Mouse (Mus musculus) urinary bladder, adult 18-20 months (tissue): ENCODE results near the gene Rhot1.
"Not testable (repeated sequence)": the region's sequence is repeated elsewhere in the genome, so short reads cannot be mapped to it uniquely, and the experiment has no call there.

ENCODE experiments used
- DNase-seq, 2 experiments: peaks; one replicate each; pipeline ENCODE4 v3.0.0; 2022; ENCODE audit warnings: low spot score in 2 of 2, mixed read lengths in 2 of 2

The Rhot1 gene

DNA sequence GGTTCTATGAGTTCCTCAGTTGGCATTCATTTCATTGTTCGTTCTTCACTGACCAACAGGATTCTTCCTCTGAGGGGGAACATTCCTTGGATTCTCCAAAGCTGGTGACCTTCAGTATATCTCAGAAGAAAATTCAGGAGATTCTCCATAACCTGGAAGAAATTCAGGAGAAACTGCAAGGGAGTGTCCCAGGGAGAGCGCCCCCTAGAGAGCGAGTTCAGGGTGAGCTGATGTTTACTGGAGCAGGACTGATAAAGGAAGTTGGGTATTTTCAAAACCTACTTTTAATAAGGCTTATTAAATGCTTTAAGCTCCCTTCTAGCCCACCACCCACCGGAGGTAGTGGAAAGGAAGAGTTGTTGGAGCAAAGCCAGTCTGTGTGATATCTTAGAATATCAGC, 15.0 kb upstream of the Rhot1 start:
- DNase-seq = no peak

DNA sequence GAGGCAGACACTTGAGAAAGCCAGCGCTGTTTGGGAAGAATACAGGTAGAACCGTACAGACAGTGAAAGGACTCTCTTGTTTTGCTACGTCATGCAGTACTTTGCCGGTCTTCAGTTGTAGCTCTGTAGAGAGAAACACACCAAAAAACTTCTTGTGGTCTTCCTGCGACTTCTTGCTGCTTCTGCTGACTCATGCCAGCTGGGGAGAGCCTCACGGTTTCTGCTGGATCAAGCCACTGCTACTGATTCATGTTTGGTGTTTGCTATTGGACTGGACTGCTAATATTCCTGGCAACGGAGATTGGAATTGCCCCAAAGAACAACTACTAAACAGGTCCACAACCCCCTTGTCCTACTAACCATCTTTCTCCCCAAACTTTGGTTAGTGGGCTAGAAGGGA, 12.5 kb upstream of the Rhot1 start:
- DNase-seq = no peak

DNA sequence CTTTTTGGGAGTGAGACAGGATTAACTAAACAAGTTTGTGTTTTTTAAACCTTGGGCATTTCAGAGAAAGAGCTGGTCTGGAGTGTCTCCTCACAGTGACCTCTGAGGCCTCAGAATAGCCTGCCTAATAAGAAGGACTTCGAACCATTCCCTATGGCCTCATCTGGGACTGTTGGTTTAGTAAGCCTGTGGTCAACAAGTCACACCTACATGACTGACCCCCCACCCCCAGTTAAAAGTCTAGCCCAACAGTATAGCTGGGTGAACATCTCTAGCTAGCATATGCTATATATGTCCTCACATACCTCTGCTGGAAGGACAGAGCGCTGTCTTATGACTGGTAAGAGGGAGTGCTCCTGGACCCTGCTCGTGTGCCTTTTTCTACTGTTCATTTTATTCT, 9.5 kb upstream of the Rhot1 start:
- no peak for DNase-seq

DNA sequence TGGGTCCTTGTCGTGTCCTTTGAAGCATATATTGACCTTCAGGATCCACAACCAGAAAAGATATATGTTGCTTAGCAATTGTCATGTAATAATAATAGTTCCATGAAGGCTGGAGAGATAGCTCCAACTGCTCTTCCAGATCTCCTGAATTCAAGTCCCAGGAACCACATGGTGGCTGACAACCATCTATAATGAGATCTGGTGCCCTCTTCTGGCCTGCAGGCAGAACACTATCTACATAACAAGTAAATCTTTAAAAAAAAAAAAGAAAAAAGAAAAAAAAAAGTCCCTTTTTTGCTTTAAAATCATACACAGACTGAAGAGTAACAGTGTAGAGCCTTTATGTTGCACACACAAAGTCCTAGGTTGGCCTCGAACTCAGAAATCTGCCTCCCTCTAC, 9.0 kb upstream of the Rhot1 start:
- DNase-seq = no peak

DNA sequence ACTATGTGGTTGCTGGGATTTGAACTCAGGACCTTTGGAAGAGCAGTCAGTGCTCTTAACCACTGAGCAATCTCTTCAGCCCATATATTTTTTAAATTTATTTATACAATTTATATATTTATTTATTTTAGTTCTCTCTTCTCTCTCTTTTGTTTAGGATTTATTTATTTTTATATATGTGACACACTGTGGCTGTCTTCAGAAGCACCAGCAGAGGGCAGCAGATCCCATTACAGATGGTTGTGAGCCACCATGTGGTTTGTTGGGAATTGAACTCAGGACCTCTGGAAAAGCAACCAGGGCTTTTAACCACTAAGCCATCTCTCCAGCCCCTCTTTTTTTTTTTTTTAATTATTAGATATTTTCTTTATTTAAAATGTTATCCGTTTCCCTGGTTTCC, 8.5 kb upstream of the Rhot1 start:
- DNase-seq = no peak

DNA sequence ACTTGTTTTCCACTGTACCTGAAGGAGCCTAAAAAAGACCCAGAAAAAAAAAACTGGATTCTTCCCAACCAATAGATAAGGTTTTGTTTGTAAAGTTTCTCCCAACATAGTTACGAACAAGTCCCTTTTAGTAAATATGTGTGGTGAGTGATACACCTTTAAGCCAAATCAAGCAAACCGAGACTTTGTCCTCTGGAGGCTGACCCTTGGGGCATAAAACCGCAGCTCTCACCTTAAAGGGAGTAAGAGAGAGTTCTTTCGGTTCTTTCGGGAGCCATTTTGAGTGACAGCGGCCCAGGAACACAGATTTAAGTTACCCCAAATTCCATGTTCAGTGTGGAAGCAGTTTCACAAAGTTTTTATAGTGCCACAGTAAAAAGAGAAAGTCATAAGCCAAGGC, 6.5 kb upstream of the Rhot1 start:
- DNase-seq = no peak

DNA sequence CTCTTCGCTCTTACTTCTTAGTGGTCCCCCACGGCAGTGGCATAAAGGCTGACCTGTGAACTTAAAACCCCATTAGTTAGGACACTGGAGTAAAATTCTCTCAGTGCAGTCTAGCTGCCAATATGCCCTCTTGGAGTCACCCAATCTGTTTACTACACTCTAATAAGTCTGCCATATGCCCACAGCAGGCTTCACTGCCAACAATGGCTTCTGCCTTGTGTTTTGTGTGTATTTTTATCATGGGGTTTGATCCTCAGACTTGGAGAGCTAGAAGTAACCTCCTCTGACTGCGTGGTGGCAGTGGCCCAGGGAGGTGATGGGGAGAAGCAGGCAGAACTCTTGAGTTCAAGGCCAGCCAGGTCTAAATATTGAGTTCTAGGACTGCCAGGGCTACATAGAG, 4.8 kb upstream of the Rhot1 start:
- no peak for DNase-seq

DNA sequence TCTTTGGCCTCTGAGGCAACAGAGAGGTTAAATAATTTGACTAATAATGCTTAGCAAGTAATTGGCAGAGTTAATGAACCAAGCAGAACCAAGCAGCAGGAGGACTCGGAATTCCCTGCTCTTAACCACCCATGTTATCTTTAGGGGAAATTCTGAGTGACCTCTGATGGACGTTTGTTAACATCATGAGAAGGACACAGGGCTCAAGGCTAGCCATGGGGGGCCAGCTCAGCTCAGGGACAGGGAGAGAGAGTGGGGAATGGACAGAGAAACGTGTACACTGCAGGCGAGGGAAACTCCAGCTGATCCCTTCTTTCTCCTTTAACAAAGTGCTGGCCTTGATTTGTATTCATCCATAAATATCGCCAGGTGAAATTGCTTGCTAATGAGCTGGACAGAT, 3.9 kb upstream of the Rhot1 start:
- no peak for DNase-seq

DNA sequence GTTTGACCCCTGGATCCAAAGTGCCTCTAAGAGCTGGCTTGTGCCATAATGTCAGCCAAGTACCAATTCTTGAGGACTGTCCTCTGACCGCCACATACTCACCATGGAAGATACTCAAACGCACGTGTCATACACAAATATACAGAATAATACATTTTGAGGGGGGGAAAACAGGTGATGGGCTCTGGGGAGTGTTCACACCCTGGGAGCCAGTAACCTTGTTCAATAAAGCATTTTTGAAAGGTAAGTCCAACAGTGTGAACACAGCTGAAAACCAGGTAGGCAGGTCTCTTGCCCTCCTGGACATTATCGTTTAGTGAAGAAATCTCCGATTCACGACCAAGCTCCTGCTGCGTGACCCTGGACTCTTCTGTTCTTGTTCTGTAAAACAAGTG, 357 bp upstream of the Rhot1 start:
- no peak for DNase-seq

DNA sequence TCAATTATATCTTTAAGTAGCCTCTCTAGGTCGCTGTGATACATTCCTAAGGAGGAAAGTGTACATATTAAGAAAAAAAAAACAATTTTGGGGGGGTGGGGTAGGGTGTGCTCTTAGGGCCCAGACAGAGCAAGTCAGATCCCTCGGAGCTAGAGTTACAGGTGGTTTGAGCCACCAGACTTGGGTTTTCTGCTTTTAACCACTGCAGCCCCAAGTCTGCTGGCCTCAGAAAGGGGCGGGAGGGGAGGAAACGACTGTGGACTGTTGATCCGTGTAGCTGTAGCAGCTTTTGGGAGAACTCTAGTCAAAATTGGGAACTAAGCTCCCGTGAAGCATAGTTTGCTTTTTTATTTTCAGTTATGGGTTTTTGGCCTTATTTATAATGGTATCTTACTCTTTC, 1.5 kb downstream of the Rhot1 start:
- no peak for DNase-seq

DNA sequence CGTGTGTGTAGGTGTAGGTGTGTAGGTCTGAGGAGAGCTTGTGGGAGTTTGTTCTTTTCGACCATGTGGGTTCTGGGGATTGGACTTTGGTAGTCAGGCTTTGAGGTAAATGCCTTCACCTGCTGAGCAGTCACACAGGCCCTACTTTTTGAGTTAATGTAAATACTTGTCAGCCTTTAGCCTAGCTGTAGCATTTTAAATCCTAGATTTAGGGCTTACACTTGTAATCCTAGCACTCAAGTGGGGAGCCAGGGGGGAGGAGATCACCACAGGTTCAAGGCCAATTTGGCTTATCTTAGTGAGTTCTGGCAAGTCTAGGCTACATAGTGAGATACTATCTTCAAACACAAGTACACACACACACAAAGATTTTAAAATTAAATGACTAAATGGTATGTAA, 3.5 kb downstream of the Rhot1 start:
- no peak for DNase-seq

DNA sequence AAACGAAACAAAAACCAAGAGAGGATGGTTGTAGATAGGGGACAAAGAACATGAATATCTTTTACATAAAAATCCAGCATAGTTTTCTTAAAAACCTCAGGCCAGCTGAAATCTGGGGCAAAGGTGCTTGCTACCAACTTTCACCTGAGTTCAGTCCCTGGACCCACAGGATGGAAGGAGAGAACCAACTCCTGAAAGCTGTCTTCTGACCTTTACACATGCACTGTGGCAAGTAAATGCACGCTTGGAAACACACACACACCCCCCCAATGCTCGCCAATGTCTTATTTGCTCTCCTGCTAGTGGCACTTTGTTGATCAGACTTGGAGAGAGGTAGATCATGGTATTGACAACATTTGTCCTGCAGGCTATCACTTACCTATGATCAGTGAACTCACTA, 6.5 kb downstream of the Rhot1 start:
- DNase-seq = no peak

DNA sequence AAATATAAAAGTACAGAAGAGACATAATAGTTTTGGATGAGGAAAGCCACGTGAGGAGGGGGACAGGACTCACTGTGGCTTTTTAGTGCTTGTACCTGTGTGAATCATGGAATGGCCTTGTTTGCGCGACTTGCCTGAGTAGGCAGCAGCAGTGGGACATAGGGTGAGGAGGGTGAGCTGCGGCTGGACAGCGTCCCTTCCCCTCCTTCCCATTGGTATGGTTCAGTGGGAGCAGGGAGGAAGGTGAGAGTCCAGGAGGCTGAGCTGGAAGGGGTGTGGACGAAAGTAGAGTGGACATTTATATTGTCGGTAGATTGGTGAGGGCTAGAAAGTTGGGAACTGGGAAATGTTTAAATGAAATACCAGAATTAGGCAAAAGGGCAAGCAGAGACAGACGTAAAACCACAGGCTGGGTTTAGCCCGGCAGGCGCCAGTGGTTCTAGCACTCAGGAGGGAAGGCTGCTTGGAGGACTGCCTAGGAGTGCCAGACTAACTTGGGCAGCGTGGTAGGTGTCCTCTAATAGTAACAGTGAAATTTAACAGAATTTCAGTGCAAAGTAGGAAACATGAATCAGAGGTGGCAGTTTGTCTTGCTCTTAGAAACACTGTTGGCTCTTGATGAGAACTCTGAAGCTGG, 10.0 kb downstream of the Rhot1 start:
- peak in 1 of 2 experiments; percentile 23 for DNase-seq

DNA sequence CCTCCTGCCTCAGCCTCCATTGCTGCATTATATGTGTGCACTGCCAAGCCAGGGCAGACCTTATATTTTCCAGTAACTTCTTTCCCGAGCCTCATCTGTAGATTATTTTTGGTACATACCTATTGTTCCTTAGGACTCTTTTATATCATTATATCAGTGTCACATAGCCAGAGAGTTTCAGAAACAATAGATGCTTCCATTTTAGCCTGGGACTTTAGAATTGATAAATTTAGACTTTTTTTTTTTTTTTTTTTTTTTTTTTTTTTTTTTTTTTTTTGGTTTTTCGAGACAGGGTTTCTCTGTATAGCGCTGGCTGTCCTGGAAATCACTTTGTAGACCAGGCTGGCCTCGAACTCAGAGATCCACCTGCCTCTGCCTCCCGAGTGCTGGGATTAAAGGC, 21.2 kb downstream of the Rhot1 start:
- not testable (repeated sequence) for DNase-seq

DNA sequence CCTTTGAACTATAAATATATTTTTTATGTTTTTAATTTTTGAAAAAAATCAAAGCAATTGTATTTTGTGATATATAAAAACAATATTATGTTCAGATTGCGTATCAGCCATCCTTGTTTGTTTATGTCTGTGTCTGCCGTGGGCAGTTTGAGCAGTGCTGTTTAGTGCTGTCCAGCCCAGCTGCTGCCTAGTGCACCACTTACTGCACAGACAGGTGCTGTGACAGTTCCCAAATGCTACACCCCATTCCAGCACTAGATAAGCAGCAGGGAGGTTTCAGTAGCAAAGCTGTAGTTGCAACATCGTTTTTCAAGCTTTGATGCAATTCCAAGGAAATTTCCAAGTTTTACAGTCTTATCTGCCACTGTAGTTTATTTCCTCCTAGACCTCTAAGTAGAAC, 28.5 kb downstream of the Rhot1 start:
- no peak for DNase-seq

DNA sequence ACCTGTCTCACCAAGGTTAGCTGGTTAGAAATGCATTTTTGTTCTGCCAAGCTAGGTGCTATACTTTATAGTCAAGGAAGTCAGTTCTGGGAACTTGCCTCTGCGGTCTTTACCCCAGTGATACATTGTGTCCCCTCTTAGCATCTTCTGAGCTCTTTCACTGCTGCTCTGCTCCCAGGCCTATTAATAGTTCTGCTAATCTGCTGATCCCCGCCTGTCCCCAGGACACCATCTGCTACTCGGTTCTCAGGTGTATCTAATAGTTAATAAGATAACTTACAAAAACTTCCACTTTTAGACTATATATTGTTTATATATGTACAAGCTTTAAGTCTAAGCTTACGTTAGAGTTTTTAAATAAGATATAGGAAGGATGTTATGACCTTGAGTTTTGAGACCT, 29.5 kb downstream of the Rhot1 start:
- DNase-seq = no peak

DNA sequence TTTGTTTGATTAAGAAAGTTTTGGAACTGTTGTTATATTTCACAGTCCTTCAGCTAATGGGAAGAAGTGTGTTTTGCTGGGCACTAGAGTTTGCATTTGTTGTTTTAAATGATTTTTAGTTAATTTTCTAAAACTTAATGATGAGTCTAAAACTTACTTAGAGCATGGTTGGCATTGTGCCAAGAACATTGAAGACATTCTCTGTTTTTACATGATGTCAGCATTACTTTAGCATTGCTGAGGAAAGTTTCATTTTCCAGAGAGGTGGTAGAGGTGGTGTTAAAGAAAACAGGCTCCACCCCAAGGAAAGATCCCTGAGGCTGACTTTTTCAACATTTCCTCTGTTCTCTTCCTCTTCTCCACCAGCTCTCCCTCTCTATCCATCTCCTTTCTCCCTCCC, 38.2 kb downstream of the Rhot1 start:
- DNase-seq = no peak

DNA sequence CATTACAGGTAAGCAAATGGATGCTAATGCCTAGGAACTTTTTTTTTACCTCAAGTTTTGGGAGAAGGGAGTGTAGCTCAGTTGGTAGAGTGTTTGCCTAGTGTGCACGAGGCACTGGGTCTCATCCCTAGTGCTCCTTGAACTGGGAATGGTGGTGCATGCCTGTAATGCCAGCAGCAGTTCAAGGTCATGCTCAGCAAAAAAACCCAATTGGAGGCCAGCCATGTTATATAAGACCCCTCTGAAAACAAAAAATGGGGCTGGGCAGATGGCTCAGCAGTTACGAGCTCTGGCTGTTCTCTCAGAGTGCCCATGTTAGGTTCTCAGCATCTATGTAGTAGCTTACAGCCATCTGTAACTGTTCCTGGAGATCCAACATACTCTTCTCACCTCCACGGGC, 39.7 kb downstream of the Rhot1 start:
- DNase-seq = no peak

DNA sequence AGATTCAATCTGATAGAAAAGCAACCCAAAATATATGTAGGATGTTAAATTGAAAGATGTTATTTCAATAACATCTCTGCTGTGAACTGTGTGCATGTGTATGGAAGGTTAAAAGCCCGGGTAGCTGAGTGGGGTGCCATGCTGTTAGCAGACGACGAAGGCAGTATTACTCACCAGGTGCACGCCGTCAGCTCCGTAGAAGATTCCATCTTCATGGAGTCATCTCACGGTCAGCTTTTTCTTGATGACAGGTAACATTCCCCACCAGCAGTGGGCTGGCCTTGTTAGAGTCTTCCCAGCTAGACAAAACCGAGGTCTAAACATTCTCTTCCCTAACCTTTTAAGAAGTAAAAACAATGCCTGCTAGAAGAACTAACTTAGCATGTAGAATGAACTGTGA, 55.3 kb downstream of the Rhot1 start:
- DNase-seq = no peak

DNA sequence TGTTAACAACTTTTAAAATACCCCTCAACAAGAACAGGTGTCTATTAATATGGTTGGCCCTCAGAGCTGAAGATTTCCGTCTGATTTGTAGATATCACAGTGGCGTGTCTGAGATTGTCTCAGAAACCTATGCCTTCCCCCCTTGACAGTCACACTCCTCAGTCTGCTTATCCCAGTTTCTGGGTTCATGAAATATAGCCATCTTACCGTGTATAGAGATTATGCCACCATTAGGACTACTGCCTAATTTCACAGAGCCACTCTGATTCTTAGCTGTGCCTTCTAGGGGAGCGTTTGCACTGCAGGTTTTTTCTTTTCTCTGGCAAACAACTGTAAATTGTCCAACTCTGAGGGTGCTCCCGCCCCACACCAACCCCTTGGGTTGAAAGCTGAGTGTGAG, 62.3 kb downstream of the Rhot1 start:
- DNase-seq = no peak

DNA sequence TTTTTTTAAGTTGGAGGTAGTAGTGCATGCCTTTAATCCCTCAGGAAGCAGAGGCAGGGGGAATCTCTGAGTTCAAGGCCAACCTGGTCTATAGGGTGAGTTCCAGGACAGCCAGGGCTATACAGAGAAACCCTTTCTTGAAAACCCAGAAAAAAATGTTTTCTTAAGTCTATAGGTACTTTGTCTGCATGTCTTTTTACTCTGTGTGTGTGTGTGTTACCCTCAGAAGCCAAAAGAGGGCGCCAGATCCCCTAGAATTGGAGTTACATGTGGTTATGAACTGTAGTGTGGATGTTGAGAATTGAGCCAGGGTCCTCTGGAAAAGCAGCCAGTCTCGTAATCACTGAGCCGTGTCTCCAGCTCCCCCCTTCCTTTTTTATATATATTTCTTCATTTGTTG, 66.2 kb downstream of the Rhot1 start:
- no peak for DNase-seq

DNA sequence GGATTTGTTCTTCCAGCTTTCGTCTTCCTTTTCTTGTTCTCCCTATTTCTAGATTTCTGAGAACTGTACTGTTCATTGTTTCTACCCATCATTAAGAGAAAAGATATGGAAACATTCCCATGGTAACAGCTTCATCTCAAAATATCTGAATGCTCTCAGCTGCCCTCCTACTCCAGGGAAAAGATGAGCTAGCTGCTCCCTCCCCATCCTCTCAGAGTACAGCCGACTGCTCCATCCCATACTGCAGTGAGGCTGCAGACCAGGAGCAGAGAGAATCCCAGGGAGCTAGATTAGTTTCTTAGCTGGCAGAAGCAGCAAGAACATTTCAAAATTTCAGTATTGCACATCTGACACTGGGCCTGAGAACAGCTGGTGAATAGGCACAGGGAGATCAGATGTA, 69.2 kb downstream of the Rhot1 start:
- no peak for DNase-seq

DNA sequence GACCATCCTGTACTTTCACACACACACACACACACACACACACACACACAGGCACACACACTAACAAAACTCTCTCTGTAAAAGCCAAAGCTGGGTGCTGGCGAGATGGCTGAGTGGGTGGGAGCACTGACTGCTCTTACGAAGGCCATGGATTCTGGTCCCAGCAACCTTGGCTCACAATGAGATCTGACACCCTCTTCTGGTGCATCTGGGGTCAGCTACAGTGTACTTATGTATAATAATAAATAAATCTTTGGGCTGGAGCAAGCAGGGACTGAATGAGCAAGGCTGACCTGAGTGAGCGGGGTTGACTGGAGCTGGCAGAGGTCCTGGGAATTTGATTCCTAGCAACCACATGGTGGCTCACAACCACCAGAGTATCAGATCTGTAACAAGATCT, 75.0 kb downstream of the Rhot1 start:
- no peak for DNase-seq

DNA sequence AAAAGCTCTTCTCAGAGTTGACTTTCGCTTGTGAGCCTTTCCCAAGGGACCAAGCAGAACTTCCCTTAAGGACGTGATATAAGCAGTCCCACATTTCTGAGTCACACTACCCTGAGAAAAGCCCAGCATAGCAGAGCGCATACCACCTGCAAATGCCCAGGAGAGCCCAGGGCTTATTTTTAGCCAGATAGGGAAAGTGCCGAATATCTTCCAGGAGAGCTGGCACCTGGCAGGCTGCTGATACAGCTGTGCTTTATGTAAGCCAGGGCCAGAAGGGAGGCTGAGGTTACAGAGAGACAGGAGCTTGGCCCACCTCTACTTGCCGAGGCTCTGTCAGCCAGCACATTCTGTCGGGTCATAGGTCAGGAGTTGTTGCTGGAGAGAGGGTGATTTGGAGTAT, 75.8 kb downstream of the Rhot1 start:
- DNase-seq = no peak

DNA sequence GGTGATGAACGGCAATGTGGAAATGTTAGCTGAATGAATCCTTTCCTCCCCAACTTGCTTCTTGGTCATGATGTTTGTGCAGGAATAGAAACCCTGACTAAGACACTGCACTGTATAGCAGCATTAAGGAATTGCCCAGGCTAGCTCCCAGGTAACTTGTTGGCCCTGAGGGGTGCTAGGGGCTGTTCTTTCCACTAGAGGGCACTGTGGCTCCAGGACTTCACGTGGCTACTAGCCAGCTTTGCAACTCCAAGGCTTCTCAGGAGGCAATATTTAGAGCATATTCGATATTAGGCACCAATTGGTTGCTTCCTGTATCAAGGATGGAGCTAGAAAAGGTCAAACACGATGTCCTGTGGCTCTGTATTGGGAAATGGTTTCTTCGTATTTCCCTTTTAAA, 78.3 kb downstream of the Rhot1 start:
- DNase-seq = peak; percentile 35 to 50
